Mouse (Mus musculus) heart, embryonic 11.5 days (tissue): ENCODE measurements around the gene Ndufa6. TPM values are rescaled to one million over a fixed set of nuclear protein-coding genes. Genes with fewer than 3 reads are reported as not detected.

Experiments
- ATAC-seq: fragments of 200-750 bp; cut with Nextera tagmentation; replicated peaks from 2 replicates; pipeline ENCODE4 v1.8.0; 2017; ENCODE audit warnings: moderate library complexity; ENCODE audit not compliant: insufficient number of reproducible peaks, low FRiP score, low TSS enrichment
- H3K27ac ChIP-seq: fragments of 300-500 bp; sonication (generic); 2 replicates; pipeline ENCODE4 v1.5.1; 2014; ENCODE audit warnings: mild to moderate bottlenecking, low read depth, low read length
- H3K27me3 ChIP-seq: fragments of 300-500 bp; sonication (generic); 2 replicates; pipeline ENCODE4 v1.6.1; 2014; ENCODE audit warnings: mild to moderate bottlenecking, low read length, mixed read lengths; ENCODE audit not compliant: control insufficient read depth, insufficient read depth
- H3K36me3 ChIP-seq: fragments of 300-500 bp; sonication (generic); 2 replicates; pipeline ENCODE4 v1.6.1; 2014; ENCODE audit warnings: mild to moderate bottlenecking, low read length, moderate library complexity, mixed read lengths; ENCODE audit not compliant: control insufficient read depth, insufficient read depth
- H3K4me1 ChIP-seq: fragments of 300-500 bp; sonication (generic); 2 replicates; pipeline ENCODE4 v1.6.1; 2014; ENCODE audit warnings: low read length; ENCODE audit not compliant: control insufficient read depth, insufficient read depth
- H3K4me2 ChIP-seq: fragments of 300-500 bp; sonication (generic); 2 replicates; pipeline ENCODE4 v1.6.1; 2014; ENCODE audit warnings: mild to moderate bottlenecking, moderate library complexity
- H3K4me3 ChIP-seq: fragments of 300-500 bp; sonication (generic); 2 replicates; pipeline ENCODE4 v1.5.1; 2014; ENCODE audit warnings: low read depth, low read length
- H3K9ac ChIP-seq: fragments of 300-500 bp; sonication (generic); 2 replicates; pipeline ENCODE4 v1.6.1; 2014; ENCODE audit warnings: mild to moderate bottlenecking, low read depth, low read length, moderate library complexity
- H3K9me3 ChIP-seq: fragments of 300-500 bp; sonication (generic); replicated peaks from 2 replicates; pipeline ENCODE4 v1.6.1; 2016; ENCODE audit warnings: low read length; ENCODE audit not compliant: control insufficient read depth
- WGBS: fragments of 180-500 bp; shearing (Covaris S2); extraction: QIAGEN DNeasy Blood & Tissue Kit; methylation state at CpG from one replicate; pipeline ENCODE4 v1.1.7; 2014; ENCODE audit not compliant: insufficient replicate concordance; 5-methylcytosine and 5-hydroxymethylcytosine counted together
- microRNA-seq: library from miRNA; unstranded; fragments of <30 nt; microRNA quantifications from one replicate; pipeline ENCODE4, GENCODE M21; 2016; ENCODE audit warnings: borderline number of aligned reads
- polyA plus RNA-seq: library from polyadenylated mRNA; unstranded; fragments of >200 nt; fragmentation: Nextera tagmentation; extraction: Ambion mirVana; gene quantifications from 2 replicates; pipeline ENCODE4 v1.2.1, GENCODE M21; 2014

The Ndufa6 gene
- polyA plus RNA-seq, 1 experiment from 2014 or later, result 487 TPM

DNA sequence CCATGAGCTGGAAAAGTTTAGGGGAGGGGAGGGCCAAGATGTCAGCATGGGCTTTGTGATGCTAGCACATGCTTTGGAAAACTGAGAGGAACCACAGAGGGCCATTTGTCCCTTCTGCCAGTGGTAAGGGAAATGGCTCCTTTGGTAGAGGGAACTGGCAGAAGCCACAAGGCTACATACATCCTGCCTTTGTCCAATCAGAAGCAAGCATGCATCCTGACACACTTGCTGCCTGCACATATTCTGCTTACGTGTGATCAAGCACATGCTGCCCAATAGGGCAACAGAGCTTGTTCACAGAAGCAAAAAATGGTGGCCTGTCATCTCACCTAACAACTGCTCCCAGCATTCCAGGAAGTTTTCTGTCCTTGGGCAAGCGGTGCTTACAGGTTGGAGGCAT is 28.7 kb downstream of the Ndufa6 start:
- ATAC-seq, result no peak
- Histone ChIP-seq H3K27me3 (no peaks in the 10 kb centered on the region), H3K27ac (no peak overlapping the region), H3K9me3 (no peaks in the 10 kb centered on the region), H3K4me3 (no peak overlapping the region), H3K36me3 (peaks cover 3% of the 10 kb centered on the region; the same call in 1 of the 2 replicates), H3K4me1 (no peaks in the 10 kb centered on the region), H3K9ac (no peak overlapping the region), H3K4me2 (no peak overlapping the region)
- WGBS, result 70% methylated on average over 2 of the region's 2 CpGs

DNA sequence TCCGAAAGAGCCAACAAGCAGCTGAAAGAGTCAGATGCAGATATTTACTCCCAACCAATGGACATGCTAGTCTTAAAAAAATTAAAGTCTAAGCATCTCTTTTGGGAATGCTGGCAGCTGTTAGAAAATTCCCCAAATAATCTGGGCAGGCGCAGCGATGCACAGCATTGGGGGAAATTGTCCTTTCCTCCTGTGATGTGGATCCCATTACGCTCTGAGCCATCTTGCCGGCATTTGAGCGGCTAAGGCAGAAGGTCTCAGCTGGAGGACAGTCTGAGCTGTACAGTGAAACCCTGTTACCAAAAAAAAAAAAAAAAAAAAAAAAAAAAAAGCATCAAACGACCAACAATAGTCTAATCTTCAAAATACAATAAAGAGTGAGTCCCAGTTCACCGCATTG is 31.9 kb downstream of the Ndufa6 start:
- Histone ChIP-seq H3K36me3 (no peaks in the 10 kb centered on the region), H3K9ac (no peak overlapping the region), H3K27me3 (no peaks in the 10 kb centered on the region), H3K4me1 (no peaks in the 10 kb centered on the region), H3K4me2 (no peak overlapping the region), H3K9me3 (no peaks in the 10 kb centered on the region), H3K27ac (no peak overlapping the region), H3K4me3 (no peak overlapping the region)
- no peak for ATAC-seq
- 82% methylated on average over 8 of the region's 8 CpGs for WGBS

DNA sequence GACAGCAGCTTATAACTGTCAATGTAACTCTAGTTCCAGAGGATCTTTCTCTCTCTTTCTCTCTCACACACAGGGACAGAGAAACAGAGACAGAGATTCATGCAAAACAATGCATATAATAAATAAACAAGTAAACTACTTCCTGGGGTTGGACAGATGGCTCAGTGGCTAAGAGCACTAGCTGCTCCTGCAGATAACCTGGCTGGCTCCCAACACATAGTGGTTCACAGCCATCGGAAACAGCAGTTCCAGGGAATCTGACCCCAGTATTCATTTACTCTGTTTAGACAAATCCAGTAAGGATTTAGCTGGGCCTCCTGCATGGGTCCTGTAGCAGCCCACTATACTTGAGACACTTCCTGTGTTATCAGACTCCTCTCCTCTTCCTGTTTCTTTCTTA is 34.5 kb downstream of the Ndufa6 start:
- no peak overlapping the region for H3K4me3 ChIP-seq
- no peaks in the 10 kb centered on the region for H3K27me3 ChIP-seq
- H3K4me2 ChIP-seq, result no peak overlapping the region
- H3K9ac ChIP-seq, result no peak overlapping the region
- WGBS, result 56% methylated on average over 1 of the region's 1 CpGs
- H3K27ac ChIP-seq, result no peak overlapping the region
- no peaks in the 10 kb centered on the region for H3K36me3 ChIP-seq
- no peaks in the 10 kb centered on the region for H3K4me1 ChIP-seq
- H3K9me3 ChIP-seq, result no peaks in the 10 kb centered on the region
- ATAC-seq, result no peak

DNA sequence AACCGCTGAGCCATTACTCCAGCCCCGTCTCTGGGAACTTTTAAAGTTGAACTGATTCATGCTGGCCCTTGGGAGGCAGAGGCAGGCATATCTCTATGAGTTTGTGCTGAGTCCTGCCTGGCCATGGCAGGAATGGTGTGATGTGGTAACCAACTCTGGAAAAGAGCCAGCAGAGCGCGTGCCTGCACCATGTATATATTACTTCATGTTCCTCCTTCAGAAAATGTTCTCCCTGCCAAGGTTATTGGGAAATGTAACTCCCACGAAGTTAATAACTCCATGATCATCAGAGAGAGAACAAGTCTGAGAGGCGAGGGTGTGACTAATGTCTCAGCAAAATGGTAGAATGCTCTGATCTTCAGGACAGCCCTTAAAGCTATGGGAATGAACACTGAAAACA is 36.3 kb downstream of the Ndufa6 start:
- Histone ChIP-seq H3K36me3 (no peaks in the 10 kb centered on the region), H3K27me3 (no peaks in the 10 kb centered on the region), H3K4me2 (no peak overlapping the region), H3K4me3 (no peak overlapping the region), H3K27ac (no peak overlapping the region), H3K9me3 (no peaks in the 10 kb centered on the region), H3K4me1 (no peaks in the 10 kb centered on the region), H3K9ac (no peak overlapping the region)
- no peak for ATAC-seq
- 85% methylated on average over 6 of the region's 6 CpGs for WGBS

DNA sequence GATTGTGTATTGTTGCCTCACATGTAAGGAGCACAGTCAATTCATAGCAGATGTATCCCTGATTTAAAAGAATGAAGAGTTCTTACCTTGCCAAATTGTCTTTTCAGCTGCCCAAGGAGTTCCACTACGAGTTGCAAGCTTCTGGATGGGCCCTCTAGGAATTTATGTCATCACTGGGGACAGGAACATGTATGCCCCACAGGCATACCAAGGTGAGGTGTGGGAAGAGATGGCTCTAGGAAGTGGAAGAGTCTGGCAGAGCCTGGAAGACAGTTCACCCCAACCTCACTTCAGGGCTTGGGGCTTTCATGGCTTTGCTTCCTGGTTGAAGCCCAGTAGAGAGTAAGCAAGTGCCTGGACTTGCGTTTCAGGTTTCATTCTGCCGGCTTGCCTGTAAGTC is 45.7 kb downstream of the Ndufa6 start:
- H3K36me3 ChIP-seq, result no peaks in the 10 kb centered on the region
- no peaks in the 10 kb centered on the region for H3K27me3 ChIP-seq
- no peak for ATAC-seq
- H3K4me1 ChIP-seq, result no peaks in the 10 kb centered on the region
- no peak overlapping the region for H3K9ac ChIP-seq
- no peak overlapping the region for H3K27ac ChIP-seq
- no peak overlapping the region for H3K4me3 ChIP-seq
- no peak overlapping the region for H3K4me2 ChIP-seq
- no peaks in the 10 kb centered on the region for H3K9me3 ChIP-seq
- WGBS, result 77% methylated on average over 3 of the region's 3 CpGs

DNA sequence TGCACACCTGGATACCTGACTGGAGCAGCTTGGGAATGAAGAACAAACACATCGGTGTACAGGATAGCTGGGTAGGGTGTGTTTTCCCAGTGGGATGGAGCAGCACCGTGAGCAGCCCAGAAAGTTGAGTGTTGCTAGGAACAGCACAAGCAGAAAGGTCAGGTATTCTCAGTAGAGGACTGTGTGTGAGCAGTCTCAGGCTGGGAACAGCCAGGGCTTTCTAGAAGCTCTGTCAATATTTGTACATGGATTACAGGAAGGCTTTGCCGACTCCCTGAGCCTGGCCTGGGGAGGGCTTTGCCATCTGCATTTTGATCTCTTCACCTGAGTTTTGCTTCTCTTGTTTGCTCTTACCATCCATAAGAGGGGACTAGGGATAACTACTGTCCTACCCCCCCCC is 47.0 kb downstream of the Ndufa6 start:
- Histone ChIP-seq H3K27me3 (no peaks in the 10 kb centered on the region), H3K36me3 (no peaks in the 10 kb centered on the region), H3K27ac (no peak overlapping the region), H3K9me3 (no peaks in the 10 kb centered on the region), H3K4me2 (no peak overlapping the region), H3K9ac (no peak overlapping the region), H3K4me1 (no peaks in the 10 kb centered on the region), H3K4me3 (no peak overlapping the region)
- WGBS, result 68% methylated on average over 3 of the region's 3 CpGs
- no peak for ATAC-seq

Small RNA genes within 50 kb of the gene (microRNA-seq; reads per million reads assigned to microRNA genes)
- gene Mir7684, result not detected

Other genes with a start within 250 kb of the Ndufa6 start
- 9.5 and 9.6 TPM in 2 replicates for gene Ccdc134, start 226.4 kb downstream of the Ndufa6 start, polyA plus RNA-seq
- gene Srebf2, start 207.1 kb downstream of the Ndufa6 start, polyA plus RNA-seq, result 82.3 and 88.1 TPM in 2 replicates
- gene Shisa8, start 141.5 kb downstream of the Ndufa6 start, polyA plus RNA-seq, result 0.07 TPM in 1 of 2 replicates, not detected in the other
- gene Tnfrsf13c, start 130.0 kb downstream of the Ndufa6 start, polyA plus RNA-seq, result 0.29 TPM in 1 of 2 replicates, not detected in the other
- gene Cenpm, start 109.6 kb downstream of the Ndufa6 start, polyA plus RNA-seq, result 59.7 and 67.3 TPM in 2 replicates
- not detected in 2 replicates for gene 1500009C09Rik, start 101.9 kb downstream of the Ndufa6 start, polyA plus RNA-seq
- 5.0 and 6.2 TPM in 2 replicates for gene Sept3, start 79.4 kb downstream of the Ndufa6 start, polyA plus RNA-seq
- gene Wbp2nl, start 55.4 kb downstream of the Ndufa6 start, polyA plus RNA-seq, result 0.40 and 0.56 TPM in 2 replicates
- 33.4 and 38.7 TPM in 2 replicates for gene Naga, start 15.4 kb downstream of the Ndufa6 start, polyA plus RNA-seq
- 10.0 and 11.3 TPM in 2 replicates for gene Pheta2, start 15.4 kb downstream of the Ndufa6 start, polyA plus RNA-seq
- 320 and 330 TPM in 2 replicates for gene Smdt1, start 15.4 kb downstream of the Ndufa6 start, polyA plus RNA-seq
- gene Cyp2d22, start 25.9 kb upstream of the Ndufa6 start, polyA plus RNA-seq, result 4.1 and 4.4 TPM in 2 replicates
- gene Cyp2d11, start 39.7 kb upstream of the Ndufa6 start, polyA plus RNA-seq, result not detected in 2 replicates
- 0.40 TPM in 1 of 2 replicates, not detected in the other for gene Cyp2d10, start 52.9 kb upstream of the Ndufa6 start, polyA plus RNA-seq
- not detected in 2 replicates for gene Cyp2d9, start 79.1 kb upstream of the Ndufa6 start, polyA plus RNA-seq
- not detected in 2 replicates for gene Cyp2d12, start 200.8 kb upstream of the Ndufa6 start, polyA plus RNA-seq